Mouse (Mus musculus) stomach, postnatal 0 days (tissue): ENCODE measurements at regions not wholly inside any gene's neighbourhood (a gene's known extent, or its start where the extent isn't known, plus 50 kb on each side); places are given as distances from the start of the nearest gene placed in this dataset.
"Not testable (repeated sequence)": the region's sequence is repeated elsewhere in the genome, so short reads cannot be mapped to it uniquely, and the experiment has no call there.

ENCODE experiments used
- CTCF ChIP-seq: IDR thresholded peaks from 2 replicates; pipeline ENCODE4 v1.5.1; 2016; ENCODE audit warnings: antibody characterized with exemption, low read depth, mild to moderate bottlenecking, moderate library complexity
- EP300 ChIP-seq: optimal IDR thresholded peaks from 2 replicates; pipeline ENCODE3; 2016; ENCODE audit warnings: antibody characterized with exemption

GRCm38 (mm10) chr11:121958735-121959134 is 128.7 kb downstream of the Ptchd3 start:
- TF ChIP-seq CTCF, EP300: not testable (repeated sequence)
